Mouse (Mus musculus): ENCODE data around the gene Sh2d6. TPM values are rescaled to one million over a fixed set of nuclear protein-coding genes. Genes with fewer than 3 reads are reported as not detected.
"Not testable (repeated sequence)": the region's sequence is repeated elsewhere in the genome, so short reads cannot be mapped to it uniquely, and the experiment has no call there.

The Sh2d6 gene
- total and polyA plus RNA-seq, 3 experiments: 0.21 TPM; not detected in 2

- no peaks in the 10 kb centered on the region for H3K79me2 ChIP-seq (replicated peaks; ENCODE audit: control insufficient read depth, insufficient read depth, low read length)
- H3K27ac ChIP-seq: no peak overlapping the region
- H3K4me1 ChIP-seq (ENCODE audit: control insufficient read depth, insufficient read depth, low read length): peaks cover 3% of the 10 kb centered on the region
- H3K36me3 ChIP-seq (ENCODE audit: control insufficient read depth, insufficient read depth, low read length): no peaks in the 10 kb centered on the region
- H3K9ac ChIP-seq (ENCODE audit: low read depth, low read length): no peak overlapping the region
- no peak overlapping the region for H3K4me3 ChIP-seq
- intact Hi-C loops (cut with DNase I): no loop called here
- WGBS: 78% methylated on average over 12 of the region's 12 CpGs
- no peak for DNase-seq
- no peak for TF ChIP-seq CTCF (IDR thresholded peaks at IDR 0.05)
- no peak for TF ChIP-seq POLR2A (IDR thresholded peaks at IDR 0.05; ENCODE audit: insufficient read depth, low read depth, low read length)
- TF ChIP-seq EP300 (IDR thresholded peaks at IDR 0.05; ENCODE audit: insufficient read depth, low read depth, low read length): no peak
- no peaks in the 10 kb centered on the region for H3K27me3 ChIP-seq (ENCODE audit: control insufficient read depth, insufficient read depth, low read length)
Measured at GRCm38 (mm10) chr6:72479645-72480421, 41.7 kb downstream of the Sh2d6 start.

GRCm38 (mm10) chr6:72478691-72479090 is 42.8 kb downstream of the Sh2d6 start:
- DNase-seq; H3K27ac ChIP-seq; H3K4me1 ChIP-seq (ENCODE audit: control insufficient read depth, insufficient read depth, low read length); intact Hi-C loops (cut with DNase I); H3K27me3 ChIP-seq (ENCODE audit: control insufficient read depth, insufficient read depth, low read length); H3K79me2 ChIP-seq (replicated peaks; ENCODE audit: control insufficient read depth, insufficient read depth, low read length); H3K4me3 ChIP-seq; H3K9ac ChIP-seq (ENCODE audit: low read depth, low read length); H3K36me3 ChIP-seq (ENCODE audit: control insufficient read depth, insufficient read depth, low read length): not testable (repeated sequence)
- 86% methylated on average over 3 of the region's 3 CpGs for WGBS

DNA sequence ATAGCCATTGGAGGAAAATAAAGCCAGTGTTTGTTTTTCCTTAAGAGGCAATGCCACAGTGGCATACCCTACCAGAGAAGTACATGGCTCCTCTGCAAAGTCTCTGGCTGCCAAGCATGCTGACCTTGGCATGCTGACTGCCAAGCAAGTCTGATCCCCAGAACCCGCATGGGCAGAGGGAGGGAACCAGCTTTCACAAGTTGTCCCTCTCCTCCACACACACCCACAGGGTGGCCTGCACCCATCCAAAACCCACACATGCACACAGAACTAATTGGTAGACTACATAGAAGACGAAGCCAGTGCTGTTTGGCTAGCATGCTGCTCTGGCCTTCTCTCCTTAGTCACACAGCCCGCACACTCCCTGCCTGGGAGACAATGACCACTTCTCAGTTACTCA is 43.9 kb downstream of the Sh2d6 start:
- Histone ChIP-seq H3K79me2 (replicated peaks; ENCODE audit: control insufficient read depth, insufficient read depth, low read length) (no peaks in the 10 kb centered on the region), H3K27ac (no peak overlapping the region; the same call in 1 of the 2 replicates), H3K9ac (ENCODE audit: low read depth, low read length) (no peak overlapping the region), H3K27me3 (ENCODE audit: control insufficient read depth, insufficient read depth, low read length) (no peaks in the 10 kb centered on the region), H3K4me3 (no peak overlapping the region), H3K4me1 (ENCODE audit: control insufficient read depth, insufficient read depth, low read length) (peaks cover 12% of the 10 kb centered on the region), H3K36me3 (ENCODE audit: control insufficient read depth, insufficient read depth, low read length) (no peaks in the 10 kb centered on the region)
- TF ChIP-seq EP300 (IDR thresholded peaks at IDR 0.05; ENCODE audit: insufficient read depth, low read depth, low read length): no peak
- no peak for TF ChIP-seq CTCF (IDR thresholded peaks at IDR 0.05)
- TF ChIP-seq POLR2A (IDR thresholded peaks at IDR 0.05; ENCODE audit: insufficient read depth, low read depth, low read length): no peak
- DNase-seq: peak in 1 of 2 experiments; percentile 40
- intact Hi-C loops (cut with DNase I): no loop called here
- WGBS: 51% methylated on average over 3 of the region's 3 CpGs

DNA sequence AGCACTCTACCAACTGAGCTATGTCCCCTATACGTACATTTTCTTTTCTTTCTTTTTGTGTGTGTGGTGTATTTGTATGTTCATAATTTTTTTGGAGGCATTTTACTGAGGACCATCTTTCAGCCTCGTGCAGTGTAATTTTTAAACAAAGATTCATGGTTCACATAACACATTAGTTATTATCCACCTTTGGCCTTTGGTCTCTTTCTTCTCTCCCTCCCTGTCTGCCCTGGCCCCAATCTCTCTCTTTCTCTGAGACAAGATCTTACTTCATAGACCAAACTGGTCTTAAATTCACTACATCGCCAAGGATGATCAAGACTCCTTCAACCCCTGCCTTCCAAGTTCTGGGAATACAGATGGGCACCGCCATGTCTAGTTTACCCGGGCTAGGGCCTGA is 44.7 kb downstream of the Sh2d6 start:
- intact Hi-C loops (cut with DNase I): no loop called here
- no peak for TF ChIP-seq EP300 (IDR thresholded peaks at IDR 0.05; ENCODE audit: insufficient read depth, low read depth, low read length)
- TF ChIP-seq POLR2A (IDR thresholded peaks at IDR 0.05; ENCODE audit: insufficient read depth, low read depth, low read length): no peak
- TF ChIP-seq CTCF (IDR thresholded peaks at IDR 0.05): no peak
- Histone ChIP-seq H3K79me2 (replicated peaks; ENCODE audit: control insufficient read depth, insufficient read depth, low read length) (no peaks in the 10 kb centered on the region), H3K36me3 (ENCODE audit: control insufficient read depth, insufficient read depth, low read length) (no peaks in the 10 kb centered on the region), H3K4me1 (ENCODE audit: control insufficient read depth, insufficient read depth, low read length) (peaks cover 12% of the 10 kb centered on the region), H3K27ac (no peak overlapping the region; the same call in 1 of the 2 replicates), H3K27me3 (ENCODE audit: control insufficient read depth, insufficient read depth, low read length) (no peaks in the 10 kb centered on the region), H3K9ac (ENCODE audit: low read depth, low read length) (no peak overlapping the region), H3K4me3 (no peak overlapping the region)
- DNase-seq: no peak
- 93% methylated on average over 5 of the region's 5 CpGs for WGBS

DNA sequence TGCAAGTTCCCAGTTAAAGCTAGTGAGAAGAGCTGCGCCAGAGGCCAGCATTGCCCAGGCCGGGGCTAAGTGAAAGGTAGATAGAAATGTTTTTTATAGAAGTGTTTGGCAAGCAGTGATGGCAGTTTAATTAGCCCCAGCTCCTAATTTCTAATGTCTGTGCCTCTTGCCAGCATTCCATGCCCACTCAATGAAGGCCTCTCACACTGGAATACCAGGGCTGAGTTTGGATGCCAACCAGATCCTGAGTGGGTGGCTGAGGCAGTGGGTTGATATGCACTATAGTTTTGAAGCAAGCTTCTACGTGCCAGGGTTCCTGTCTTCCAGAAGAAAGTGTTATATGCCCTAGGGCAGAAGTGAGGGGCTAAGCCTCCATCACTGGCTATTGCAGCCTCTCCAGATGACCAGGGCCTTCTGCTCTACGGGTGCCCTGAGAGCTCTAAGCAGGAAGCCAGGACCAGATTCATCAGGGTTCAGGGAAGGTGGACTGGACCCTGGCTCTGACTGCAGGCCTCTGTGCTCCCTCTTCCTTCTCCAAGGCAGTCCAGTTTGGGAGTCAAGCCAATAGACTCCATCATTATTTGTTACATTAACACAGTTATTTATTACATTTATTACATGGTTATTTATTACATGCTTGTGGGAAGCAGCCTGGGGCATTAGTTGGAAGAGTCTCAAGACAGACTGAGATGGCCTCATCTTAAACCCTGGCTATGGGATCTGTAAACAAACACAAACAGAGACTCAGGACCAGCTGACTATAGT is 46.1 kb downstream of the Sh2d6 start:
- Histone ChIP-seq H3K79me2 (replicated peaks; ENCODE audit: control insufficient read depth, insufficient read depth, low read length) (no peaks in the 10 kb centered on the region), H3K4me1 (ENCODE audit: control insufficient read depth, insufficient read depth, low read length) (peaks cover 12% of the 10 kb centered on the region), H3K4me3 (no peak overlapping the region), H3K9ac (ENCODE audit: low read depth, low read length) (no peak overlapping the region), H3K27me3 (ENCODE audit: control insufficient read depth, insufficient read depth, low read length) (no peaks in the 10 kb centered on the region), H3K36me3 (ENCODE audit: control insufficient read depth, insufficient read depth, low read length) (no peaks in the 10 kb centered on the region), H3K27ac (peak overlapping the region; percentile 23; the same call in 1 of the 2 replicates)
- intact Hi-C loops (cut with DNase I): no loop called here
- WGBS: 61% methylated on average over 4 of the region's 4 CpGs
- DNase-seq: no peak
- no peak for TF ChIP-seq POLR2A (IDR thresholded peaks at IDR 0.05; ENCODE audit: insufficient read depth, low read depth, low read length)
- TF ChIP-seq EP300 (IDR thresholded peaks at IDR 0.05; ENCODE audit: insufficient read depth, low read depth, low read length): no peak
- TF ChIP-seq CTCF (IDR thresholded peaks at IDR 0.05): no peak
